Mouse (Mus musculus) MEL (cell line): ENCODE measurements around the gene Ryk.

Source experiments
- BHLHE40 ChIP-seq: IDR thresholded peaks from 2 replicates; pipeline ENCODE4 v1.6.1; 2012; ENCODE audit warnings: low read depth, mild to moderate bottlenecking, inconsistent platforms, low read length, improper control_type of control experiment, borderline replicate concordance
- CTCF ChIP-seq, 3 experiments: IDR thresholded peaks in 2 of 3; conservative IDR thresholded peaks in 1 of 3; 2 replicates each; pipeline ENCODE4 v1.5.1; 2011 to 2012; ENCODE audit warnings: low read length in 3 of 3, low read depth in 2 of 3, mild to moderate bottlenecking in 2 of 3, improper control_type of control experiment in 1 of 3, inconsistent platforms in 1 of 3, mixed read lengths in 1 of 3, moderate library complexity in 1 of 3; ENCODE audit not compliant: control insufficient read depth in 1 of 3, insufficient read depth in 1 of 3, poor library complexity in 1 of 3, severe bottlenecking in 1 of 3
- EP300 ChIP-seq, 2 experiments: IDR thresholded peaks; 2 replicates each; pipeline ENCODE4 v1.6.1; 2011; ENCODE audit warnings: improper control_type of control experiment in 2 of 2, low read length in 2 of 2, low read depth in 1 of 2, mild to moderate bottlenecking in 1 of 2
- GATA1 ChIP-seq: IDR thresholded peaks from 2 replicates; pipeline ENCODE4 v1.6.1; 2011; ENCODE audit warnings: low read depth, low read length, improper control_type of control experiment
- HCFC1 ChIP-seq: IDR thresholded peaks from 2 replicates; pipeline ENCODE4 v1.6.1; 2012; ENCODE audit warnings: low read depth, mild to moderate bottlenecking, inconsistent platforms, low read length, improper control_type of control experiment, moderate library complexity
- NRF1 ChIP-seq: IDR thresholded peaks from 2 replicates; pipeline ENCODE4 v1.6.1; 2014; ENCODE audit warnings: low read depth, mild to moderate bottlenecking, inconsistent platforms, low read length, improper control_type of control experiment, moderate library complexity; ENCODE audit not compliant: poor library complexity, insufficient read depth, severe bottlenecking
- POLR2A ChIP-seq, 2 experiments: IDR thresholded peaks; 2 replicates each; pipeline ENCODE4 v1.6.1; 2011 to 2012; ENCODE audit warnings: low read length in 2 of 2, mild to moderate bottlenecking in 2 of 2, control low read depth in 1 of 2, improper control_type of control experiment in 1 of 2, low read depth in 1 of 2, moderate library complexity in 1 of 2; ENCODE audit not compliant: control insufficient read depth in 1 of 2, insufficient read depth in 1 of 2, poor library complexity in 1 of 2
- POLR2AphosphoS5 ChIP-seq: IDR thresholded peaks from 2 replicates; pipeline ENCODE4 v1.6.1; 2012; ENCODE audit warnings: low read depth, borderline replicate concordance, mild to moderate bottlenecking, inconsistent platforms, low read length, moderate library complexity, mixed read lengths
- RAD21 ChIP-seq: IDR thresholded peaks from 2 replicates; pipeline ENCODE4 v1.6.1; 2011; ENCODE audit warnings: mild to moderate bottlenecking, low read depth, low read length, improper control_type of control experiment
- RCOR1 ChIP-seq: IDR thresholded peaks from 2 replicates; pipeline ENCODE4 v1.6.1; 2012; ENCODE audit warnings: low read depth, mild to moderate bottlenecking, inconsistent platforms, low read length, improper control_type of control experiment
- SIN3A ChIP-seq: IDR thresholded peaks from 2 replicates; pipeline ENCODE4 v1.6.1; 2012; ENCODE audit warnings: low read length, improper control_type of control experiment, inconsistent platforms
- TCF12 ChIP-seq: IDR thresholded peaks from 2 replicates; pipeline ENCODE4 v1.6.1; 2014; ENCODE audit warnings: low read depth, mild to moderate bottlenecking, inconsistent platforms, low read length, improper control_type of control experiment, moderate library complexity
- USF1 ChIP-seq: IDR thresholded peaks from 2 replicates; pipeline ENCODE4 v1.6.1; 2014; ENCODE audit warnings: low read depth, mild to moderate bottlenecking, inconsistent platforms, low read length, improper control_type of control experiment, moderate library complexity
- USF2 ChIP-seq, 2 experiments: IDR thresholded peaks; 2 replicates each; pipeline ENCODE4 v1.6.1; 2011 to 2012; ENCODE audit warnings: improper control_type of control experiment in 2 of 2, low read length in 2 of 2, borderline replicate concordance in 1 of 2, inconsistent platforms in 1 of 2, low read depth in 1 of 2, mild to moderate bottlenecking in 1 of 2; ENCODE audit not compliant: insufficient read depth in 1 of 2

GRCm38 (mm10) chr9:102955866-102956265 lies 121.1 kb downstream of the Ryk start:
- TF ChIP-seq GATA1 (no peak), USF1 (no peak), CTCF (IDR thresholded peaks at IDR 0.05 in 2 of 3, conservative IDR thresholded peaks at IDR 0.05 in 1 of 3; ENCODE audit: control insufficient read depth in 1 of 3, insufficient read depth in 1 of 3, low read depth in 2 of 3, low read length in 3 of 3, poor library complexity in 1 of 3, severe bottlenecking in 1 of 3) (no peak), TCF12 (no peak), POLR2AphosphoS5 (no peak), NRF1 (no peak), POLR2A (IDR thresholded peaks at IDR 0.05; ENCODE audit: control insufficient read depth in 1 of 2, insufficient read depth in 1 of 2, low read depth in 1 of 2, low read length in 2 of 2, poor library complexity in 1 of 2) (no peak), BHLHE40 (no peak), RAD21 (no peak), SIN3A (no peak), USF2 (IDR thresholded peaks at IDR 0.05; ENCODE audit: borderline replicate concordance in 1 of 2, insufficient read depth in 1 of 2, low read depth in 1 of 2, low read length in 2 of 2) (no peak), HCFC1 (no peak), RCOR1 (no peak), EP300 (IDR thresholded peaks at IDR 0.05; ENCODE audit: low read depth in 1 of 2, low read length in 2 of 2) (no peak)
